Mouse (Mus musculus): ENCODE data around the gene Serpina3m.
A peak's percentile ranks its signal among the peaks of the same experiment; 100 is the strongest.
"Not testable (repeated sequence)": the region's sequence is repeated elsewhere in the genome, so short reads cannot be mapped to it uniquely, and the experiment has no call there.

The Serpina3m gene

DNA sequence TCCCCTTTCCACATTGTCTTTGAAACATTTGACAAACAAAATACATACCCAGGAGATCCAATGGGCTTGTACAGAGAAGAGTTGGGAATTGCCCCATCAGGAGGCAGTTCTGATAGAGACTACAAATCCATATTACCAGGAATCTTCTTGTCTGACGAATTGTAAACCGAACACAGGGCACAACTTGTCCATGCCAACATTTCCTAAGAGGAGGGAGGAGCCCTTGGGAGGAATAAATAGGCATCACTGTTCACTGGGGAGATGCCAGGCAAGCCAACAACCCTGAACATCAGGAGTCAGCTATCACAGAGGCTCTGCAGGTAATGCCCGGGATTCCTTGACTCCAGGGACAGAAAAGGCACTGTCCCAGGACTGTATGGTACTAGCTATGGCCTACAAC, at the start of gene Serpina3m, which contains the start of gene Serpina3k:
Gene Serpina3m, plus strand, starts transcription at position 261 of the 400 bp plus-strand sequence.
Gene Serpina3k, plus strand, starts transcription at position 261 of the 400 bp plus-strand sequence.
- DNase-seq (ENCODE audit: low read depth, low spot score) = not testable (repeated sequence)

DNA sequence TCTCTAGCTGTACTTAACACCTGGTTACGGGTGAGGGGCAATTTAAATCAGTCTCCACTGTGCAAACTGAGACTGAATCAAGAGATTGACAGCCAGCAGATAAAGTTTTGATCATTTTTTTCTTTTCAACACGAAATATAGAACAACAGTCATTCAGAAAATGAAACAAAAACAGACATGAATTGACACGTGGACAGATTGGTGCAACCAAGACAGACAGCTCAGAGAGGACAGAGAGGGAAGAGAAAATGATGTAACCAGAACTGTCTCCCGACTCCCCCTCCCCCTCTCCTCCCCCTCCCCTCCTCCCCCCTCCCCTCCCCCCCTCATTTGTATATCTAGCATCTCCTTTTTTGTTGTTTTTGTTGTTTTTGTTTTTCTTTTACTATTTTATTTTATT, 48.4 kb upstream of the Serpina3m start:
- no peak for DNase-seq (ENCODE audit: low read depth, low spot score)

DNA sequence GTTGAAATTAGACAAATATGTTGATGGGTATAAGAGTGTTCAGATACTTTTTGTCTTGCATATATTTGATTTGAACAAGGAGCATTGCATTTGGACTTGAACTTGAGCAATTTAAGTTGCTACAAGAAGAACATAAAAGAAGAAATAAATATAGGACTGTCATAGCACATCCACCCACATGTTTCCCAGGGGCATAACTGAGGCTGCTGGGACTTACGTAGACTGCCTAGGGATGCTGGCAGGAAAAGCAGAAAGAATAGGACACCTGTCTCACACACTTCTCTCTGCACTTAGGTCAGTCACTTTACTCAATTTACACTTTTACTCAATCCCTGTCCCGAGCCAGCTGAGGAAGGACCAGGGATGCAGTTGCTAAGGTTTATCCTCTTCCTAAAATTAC, 44.3 kb upstream of the Serpina3m start:
- DNase-seq (ENCODE audit: low read depth, low spot score) = no peak

DNA sequence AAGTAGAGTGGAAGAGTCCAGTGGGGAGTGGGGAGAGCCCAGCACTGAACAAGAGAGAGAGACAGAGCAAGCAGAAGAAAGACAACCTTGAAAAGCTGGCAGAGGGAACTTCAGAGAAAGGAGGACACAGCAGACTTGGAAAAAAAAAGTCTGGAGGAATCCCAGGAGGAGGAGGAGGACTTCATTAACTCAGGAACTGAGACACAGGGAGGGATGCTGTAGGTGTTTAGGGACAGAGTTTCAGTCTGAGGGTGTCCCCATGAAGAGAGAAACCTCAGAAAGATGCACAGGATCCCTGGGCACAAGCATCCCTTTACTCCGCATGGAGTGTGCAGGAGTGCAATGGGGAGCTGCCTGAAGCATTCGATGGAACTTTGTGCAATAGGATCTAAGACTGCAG, 40.2 kb upstream of the Serpina3m start:
- no peak for DNase-seq (ENCODE audit: low read depth, low spot score)

DNA sequence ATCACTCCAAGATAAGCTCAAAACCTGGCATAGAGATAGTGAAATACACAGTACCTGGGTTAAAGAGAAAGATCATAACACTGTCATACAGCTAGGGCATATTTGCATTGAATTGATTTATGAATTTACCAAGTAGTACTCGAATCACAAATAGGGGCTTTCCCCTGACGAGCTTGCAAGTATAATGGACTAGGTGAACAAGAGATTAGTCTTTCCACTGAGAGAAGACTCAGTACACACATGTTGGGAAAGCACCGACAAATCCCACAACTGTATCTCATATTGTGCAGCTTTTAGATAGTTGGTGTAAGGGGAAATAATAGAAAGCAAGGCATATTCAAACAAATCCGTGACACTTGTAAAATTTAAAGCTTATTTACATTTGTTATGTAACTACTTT, 32.3 kb upstream of the Serpina3m start:
- DNase-seq (ENCODE audit: low read depth, low spot score) = no peak

DNA sequence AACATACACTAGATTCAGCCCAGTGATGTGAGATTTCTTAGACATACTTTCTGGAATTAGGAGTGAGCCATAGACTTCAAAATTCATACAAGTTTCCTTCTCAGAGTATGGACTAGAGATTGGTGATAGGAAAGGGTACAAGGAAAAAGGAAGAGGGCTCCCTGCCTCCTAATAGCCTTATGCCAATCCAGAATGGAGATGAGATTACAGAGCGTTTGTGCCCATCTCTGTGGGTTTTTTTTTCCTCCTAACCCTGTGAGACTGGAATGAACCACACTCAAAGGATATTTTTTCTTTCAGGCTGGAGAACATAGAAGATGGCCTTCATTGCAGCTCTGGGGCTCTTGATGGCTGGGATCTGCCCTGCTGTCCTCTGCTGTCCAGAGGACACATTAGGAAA, 24.0 kb upstream of the Serpina3m start, which contains the start of gene Serpina3j:
Gene Serpina3j, plus strand, starts transcription at position 301 of the 400 bp plus-strand sequence.
- no peak for DNase-seq (ENCODE audit: low read depth, low spot score)

DNA sequence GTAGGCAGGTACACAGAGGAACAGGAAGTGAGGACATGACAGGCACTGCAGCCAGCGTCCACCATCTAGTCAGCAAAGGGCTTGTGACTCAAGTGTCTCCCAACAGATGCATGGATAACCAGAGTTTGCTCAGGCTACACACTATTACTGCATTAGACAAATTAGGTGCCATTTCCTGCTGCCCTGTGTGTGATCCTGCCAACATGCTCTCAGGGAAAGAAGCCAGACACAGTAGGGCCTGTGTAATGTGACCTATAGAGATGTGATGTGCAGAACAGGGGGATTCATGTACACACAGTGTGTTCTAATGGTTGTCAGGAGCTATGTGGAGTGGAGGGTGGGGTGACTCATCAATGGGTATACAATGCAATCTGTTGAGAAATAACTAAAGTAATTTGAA, 15.8 kb upstream of the Serpina3m start:
- DNase-seq (ENCODE audit: low read depth, low spot score) = no peak

DNA sequence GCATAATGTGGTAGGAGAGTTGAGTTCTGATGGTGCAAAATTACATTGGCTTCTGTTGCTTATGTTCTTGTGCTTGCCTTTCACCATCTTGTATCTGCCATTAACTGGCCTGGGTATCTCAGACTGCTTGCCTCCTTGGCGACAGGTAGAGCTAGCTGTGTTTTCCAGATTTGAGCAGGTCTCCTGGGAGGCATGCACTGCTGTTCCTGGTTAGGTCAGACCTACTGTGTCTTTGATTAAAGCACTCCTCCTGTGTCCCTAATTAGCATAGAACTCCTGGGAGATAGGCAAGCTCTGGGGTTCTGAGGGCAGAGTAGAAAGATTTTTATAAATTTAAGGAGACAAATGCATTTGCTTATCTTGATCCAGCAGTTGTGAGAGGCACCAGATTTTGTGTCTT, 6.6 kb upstream of the Serpina3m start:
- DNase-seq (ENCODE audit: low read depth, low spot score) = no peak

DNA sequence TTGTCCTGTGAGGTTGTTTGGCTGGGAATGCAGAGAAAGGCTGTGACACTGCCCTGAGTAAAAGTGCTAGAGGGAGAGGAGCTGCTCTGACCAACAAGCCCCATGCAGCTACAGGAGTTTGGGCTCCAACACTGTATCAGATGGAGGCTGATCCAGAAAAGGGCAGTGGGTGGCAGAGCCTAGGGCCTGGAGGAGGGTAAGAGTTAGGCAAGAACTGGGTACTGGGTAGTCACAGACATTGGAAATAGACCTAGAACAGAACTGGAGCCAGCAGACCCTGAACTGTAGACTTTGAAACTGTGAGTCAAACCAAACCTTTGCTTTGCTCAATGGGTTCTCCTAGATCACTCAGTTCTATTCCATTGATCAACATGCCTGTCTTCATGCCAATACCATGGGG, 1.4 kb upstream of the Serpina3m start:
- DNase-seq (ENCODE audit: low read depth, low spot score) = not testable (repeated sequence)

DNA sequence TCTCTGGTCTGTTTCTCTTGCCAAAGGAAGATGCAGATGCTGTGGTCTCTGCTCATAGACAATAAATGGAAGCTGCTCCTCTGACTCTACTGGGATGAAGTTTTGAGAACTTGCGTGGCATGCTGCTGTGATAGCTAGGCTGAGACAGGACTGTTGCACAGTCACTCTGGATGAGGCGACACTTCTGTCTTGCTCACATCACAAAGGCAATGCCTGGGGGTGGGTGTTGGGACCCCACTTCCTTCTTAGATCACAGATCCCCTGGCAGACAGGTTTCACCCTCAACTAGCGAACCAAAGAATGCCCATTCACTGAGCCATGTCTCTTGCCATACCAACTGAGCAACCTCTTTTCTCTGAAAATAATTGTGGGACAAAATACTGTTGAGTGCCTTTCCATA, 419 bp downstream of the Serpina3m start:
- no peak for DNase-seq (ENCODE audit: low read depth, low spot score)

DNA sequence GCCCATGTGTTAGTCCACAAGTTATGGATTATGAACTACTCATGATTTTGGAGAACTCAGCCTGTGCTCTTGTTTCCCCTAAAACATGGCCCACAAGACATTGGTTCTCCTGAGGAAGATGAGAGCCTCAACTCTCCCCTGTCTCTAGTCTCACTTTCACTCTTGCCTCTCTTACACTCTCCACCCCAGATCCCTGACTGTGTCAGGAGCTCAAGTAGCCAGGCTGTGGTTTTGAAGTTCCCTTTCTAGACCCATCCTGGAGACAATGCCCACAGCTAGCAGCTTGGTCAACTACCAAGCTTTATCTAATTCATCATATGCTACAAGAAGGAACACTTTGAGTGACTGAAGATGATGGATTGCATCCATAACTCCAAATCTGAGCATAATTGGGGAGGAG, 4.2 kb downstream of the Serpina3m start:
- not testable (repeated sequence) for DNase-seq (ENCODE audit: low read depth, low spot score)

DNA sequence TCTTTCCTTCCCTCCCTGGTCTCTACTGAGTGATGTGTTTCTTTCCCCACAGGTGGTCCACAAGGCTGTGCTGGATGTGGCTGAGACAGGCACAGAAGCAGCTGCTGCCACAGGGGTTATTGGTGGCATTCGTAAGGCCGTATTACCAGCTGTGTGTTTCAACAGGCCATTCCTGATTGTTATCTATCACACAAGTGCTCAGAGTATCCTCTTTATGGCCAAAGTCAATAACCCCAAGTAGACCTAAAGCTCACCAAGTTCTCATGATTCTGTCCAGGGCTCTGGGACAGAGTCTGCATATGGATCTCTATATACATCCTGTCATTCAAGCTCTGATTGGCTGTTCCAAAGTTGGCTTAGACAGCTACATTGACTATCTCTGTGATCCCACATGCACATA, 6.9 kb downstream of the Serpina3m start:
- no peak for DNase-seq (ENCODE audit: low read depth, low spot score)

DNA sequence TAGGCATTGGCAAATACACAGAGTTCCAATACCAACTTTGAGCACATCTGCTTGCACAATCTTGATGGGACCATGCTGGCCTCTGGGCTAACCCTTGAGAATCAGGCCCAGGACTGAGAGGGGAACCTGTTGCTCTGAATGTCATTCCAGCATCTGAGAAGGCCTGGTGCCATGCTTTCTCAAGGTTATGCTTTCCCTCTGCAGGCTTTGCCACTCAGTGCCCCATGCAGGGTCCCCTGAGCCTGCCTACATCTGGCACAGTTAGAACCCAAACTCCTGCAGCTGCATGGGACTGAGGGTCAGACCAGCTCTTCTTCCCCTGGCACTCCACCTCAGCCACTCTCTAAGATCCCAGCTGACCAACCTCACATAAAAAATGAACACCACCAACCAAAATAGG, 7.4 kb downstream of the Serpina3m start:
- no peak for DNase-seq (ENCODE audit: low read depth, low spot score)

DNA sequence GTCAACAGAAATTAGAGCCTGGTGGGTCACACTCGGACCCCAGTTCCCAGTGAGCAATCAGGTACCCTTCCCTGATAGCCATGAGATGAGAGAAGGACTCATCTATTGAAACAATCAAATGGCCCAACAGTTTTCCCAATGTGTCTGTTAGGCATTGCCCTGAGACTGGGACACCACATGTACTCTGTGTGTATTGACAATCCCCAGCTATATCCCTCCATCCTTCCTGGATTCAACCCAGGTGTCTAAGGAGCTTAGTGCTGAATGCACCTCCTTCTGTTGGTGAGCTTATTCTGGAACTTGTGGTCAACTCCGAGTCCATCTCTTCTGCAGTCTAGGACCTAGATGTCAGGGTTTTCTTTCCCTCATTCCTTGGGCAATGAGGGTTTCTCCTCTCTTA, 8.8 kb downstream of the Serpina3m start:
- no peak for DNase-seq (ENCODE audit: low read depth, low spot score)

DNA sequence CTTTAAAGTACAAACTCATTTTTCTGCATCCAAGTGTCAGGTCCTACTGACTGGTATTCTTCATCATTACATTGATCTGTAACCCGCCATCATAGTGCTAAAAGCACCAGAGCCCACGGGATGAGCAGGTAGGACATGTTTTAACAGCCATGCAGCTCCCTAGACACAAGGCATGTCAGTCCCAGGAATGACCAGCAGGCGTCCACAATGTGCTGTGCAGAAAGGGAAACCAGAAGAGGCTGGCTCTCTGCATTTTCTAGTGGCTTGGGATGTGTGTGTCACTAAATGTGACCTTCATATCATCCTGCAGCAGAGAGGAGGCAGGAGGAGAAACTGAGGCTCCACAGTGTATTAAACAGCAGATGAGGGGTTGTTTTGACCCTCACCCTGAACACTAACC, 13.5 kb downstream of the Serpina3m start:
- DNase-seq (ENCODE audit: low read depth, low spot score) = peak; percentile 66

DNA sequence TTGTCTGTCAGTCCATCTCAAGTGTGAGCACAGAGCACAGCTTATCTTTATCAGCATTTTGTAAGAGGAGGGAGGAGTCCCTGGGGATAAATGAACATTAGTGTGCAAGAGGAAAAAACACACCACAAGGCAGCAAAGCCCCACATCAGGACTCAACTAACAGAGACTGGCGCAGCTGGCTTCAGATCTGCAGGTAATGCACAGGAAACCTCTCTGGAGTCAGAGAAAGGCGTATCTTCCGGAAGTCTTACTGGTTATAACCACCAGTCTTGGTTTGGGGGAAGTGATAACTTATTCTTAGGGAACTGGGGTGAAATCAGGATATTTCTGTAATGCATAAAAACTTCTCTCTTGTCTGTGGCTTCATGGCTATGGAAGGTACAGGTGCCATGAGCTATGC, 17.7 kb downstream of the Serpina3m start:
- no peak for DNase-seq (ENCODE audit: low read depth, low spot score)

DNA sequence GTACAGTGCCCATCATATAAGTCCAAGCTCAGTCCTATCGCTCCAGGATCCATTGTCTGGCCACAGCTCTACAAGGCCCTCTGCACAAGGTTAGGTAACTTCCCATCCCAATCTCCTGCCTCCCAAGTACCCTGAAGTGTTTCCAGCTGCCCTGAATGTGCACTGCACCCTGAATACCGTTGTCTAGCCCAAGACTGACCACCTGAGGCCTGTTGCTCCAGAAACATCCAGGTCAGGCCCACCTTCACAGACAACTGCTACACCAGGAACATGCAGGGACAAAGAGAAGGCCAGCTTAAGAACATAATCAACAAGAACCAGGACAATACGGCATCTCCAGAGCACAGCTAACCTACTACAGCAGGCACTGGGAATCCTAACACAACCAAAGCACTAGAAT, 31.7 kb downstream of the Serpina3m start:
- no peak for DNase-seq (ENCODE audit: low read depth, low spot score)

DNA sequence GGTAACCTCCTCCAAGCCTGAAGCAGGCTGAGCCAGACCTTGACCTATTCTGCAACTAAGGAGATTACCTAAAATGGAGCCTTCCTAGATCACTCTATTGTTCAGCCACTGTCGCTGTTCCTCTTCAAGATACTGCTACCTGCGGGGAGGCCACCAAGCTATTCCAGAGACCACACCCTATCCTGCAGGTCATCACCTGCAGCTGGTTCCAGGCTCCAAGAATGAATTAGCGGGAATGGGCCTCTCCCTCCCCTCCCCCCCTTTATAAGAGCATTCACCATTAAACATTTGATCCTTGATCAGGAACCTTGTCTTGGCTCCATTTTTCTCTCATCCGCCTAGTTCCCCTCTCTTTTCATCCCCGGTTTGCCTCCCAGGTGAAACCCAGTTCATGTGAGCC, 38.9 kb downstream of the Serpina3m start:
- peak; percentile 9 for DNase-seq (ENCODE audit: low read depth, low spot score)

DNA sequence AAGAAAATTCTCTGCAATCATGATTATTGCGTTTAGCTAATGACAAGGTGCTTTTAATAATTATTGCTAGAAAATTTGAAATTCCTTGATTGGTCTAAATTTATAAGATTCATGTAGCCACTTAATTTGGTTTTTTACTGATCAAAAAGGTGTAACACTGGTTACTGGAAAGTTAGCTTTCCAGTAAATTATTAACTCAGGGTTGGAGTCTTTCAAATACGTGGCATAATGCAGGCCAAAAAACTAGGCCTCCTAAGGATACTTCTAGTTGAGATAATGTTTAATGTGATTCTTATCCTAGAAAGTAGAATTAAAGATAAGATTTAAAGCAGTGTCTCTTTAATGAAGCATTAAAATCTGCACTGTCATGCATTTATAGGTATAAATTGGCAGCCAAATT, 40.1 kb downstream of the Serpina3m start:
- DNase-seq (ENCODE audit: low read depth, low spot score) = not testable (repeated sequence)

DNA sequence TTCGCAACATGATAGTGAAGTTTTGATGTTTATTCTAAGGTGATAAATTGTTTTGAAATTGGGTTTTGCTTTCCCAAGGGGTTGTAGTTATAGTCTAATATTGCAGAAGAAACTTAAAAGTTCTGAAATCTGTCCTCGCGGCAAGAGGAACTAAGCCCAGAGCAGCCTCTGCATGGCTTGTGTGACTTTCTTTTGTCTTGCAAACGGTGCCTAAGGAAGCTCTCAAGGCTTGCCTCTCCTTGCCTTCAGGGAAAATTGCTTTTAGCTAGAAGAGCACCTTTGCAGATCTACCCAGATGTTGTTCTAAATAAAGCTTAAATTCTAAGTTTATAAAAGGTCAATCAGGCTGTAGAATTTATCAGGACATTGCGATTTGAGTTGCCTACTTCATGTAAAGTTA, 40.5 kb downstream of the Serpina3m start:
- peak; percentile 33 for DNase-seq (ENCODE audit: low read depth, low spot score)

DNA sequence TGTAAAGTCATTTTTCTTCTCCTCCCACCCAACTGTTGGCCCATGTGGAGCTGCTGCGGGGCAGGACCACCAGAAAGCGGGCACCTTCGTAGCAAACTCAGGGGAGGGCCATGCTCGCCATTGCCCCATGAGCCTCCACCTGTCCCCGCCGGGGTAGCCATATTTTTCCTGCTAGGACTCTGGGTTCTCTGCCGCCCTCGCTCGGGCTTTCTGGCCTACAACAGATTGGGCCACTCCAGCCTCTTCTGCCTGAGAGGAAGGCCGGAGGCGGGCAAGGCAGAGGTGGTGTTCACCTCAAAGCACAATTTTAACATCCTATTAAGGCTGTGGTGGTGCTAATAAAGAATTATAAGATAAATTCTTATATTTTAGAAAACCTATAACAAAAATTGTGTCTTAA, 41.6 kb downstream of the Serpina3m start:
- DNase-seq (ENCODE audit: low read depth, low spot score) = no peak

DNA sequence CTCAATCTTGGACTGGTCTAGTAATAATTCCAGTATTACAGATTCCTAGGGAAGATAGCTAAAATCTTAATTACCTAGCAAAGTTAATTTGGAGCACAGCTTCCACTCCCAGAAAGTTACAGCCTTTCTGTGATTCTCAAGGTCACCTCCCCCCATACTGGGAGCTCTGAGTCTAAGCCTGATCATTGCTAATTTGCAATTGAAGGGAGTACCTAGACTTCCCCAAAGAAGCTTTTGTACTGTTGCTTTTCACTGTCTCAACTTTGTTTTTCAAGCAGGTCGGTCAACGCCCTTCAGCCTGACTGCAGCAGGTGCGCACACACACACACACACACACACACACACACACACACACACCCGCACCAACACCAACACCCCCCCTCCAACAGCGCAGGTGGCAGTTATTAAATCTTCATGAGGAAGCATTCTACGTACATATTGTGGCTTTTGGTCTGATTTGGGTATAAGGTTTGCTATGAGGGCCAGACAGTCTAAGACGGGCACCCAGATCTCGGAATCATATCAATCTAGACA, 42.9 kb downstream of the Serpina3m start:
- DNase-seq (ENCODE audit: low read depth, low spot score) = peak; percentile 46

DNA sequence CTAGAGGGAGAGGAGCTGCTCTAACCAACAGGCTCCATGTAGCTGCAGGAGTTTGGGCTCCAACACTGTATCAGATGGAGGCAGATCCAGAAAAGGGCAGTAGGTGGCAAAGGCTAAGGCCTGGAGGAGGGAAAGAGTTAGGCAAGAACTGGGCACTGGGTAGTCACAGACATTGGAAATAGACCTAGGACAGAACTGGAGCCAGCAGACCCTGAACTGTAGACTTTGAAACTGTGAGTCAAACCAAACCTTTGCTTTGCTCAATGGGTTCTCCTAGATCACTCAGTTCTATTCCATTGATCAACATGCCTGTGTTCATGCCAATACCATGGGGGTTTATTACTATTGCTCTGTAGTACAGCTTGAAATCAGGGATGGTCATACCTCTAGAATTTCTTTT, 47.7 kb downstream of the Serpina3m start:
- DNase-seq (ENCODE audit: low read depth, low spot score) = not testable (repeated sequence)

DNA sequence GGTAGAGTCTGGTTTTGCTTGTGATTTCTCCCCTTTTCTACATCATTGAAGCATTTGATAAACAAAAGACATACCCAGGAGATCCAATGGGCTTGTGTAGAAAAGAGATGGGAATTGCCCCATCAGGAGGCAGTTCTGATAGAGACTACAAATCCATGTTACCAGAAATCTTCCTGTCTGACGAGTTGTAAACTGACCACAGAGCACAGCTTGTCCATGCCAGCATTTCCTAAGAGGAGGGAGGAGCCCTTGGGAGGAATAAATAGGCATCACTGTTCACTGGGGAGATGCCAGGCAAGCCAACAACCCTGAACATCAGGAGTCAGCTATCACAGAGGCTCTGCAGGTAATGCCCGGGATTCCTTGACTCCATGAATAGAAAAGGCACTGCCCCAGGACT, 48.6 kb downstream of the Serpina3m start:
- not testable (repeated sequence) for DNase-seq (ENCODE audit: low read depth, low spot score)

All from ZHBTc4 (cell line).